Mouse (Mus musculus): ENCODE measurements around the gene Efcab7.

DNA sequence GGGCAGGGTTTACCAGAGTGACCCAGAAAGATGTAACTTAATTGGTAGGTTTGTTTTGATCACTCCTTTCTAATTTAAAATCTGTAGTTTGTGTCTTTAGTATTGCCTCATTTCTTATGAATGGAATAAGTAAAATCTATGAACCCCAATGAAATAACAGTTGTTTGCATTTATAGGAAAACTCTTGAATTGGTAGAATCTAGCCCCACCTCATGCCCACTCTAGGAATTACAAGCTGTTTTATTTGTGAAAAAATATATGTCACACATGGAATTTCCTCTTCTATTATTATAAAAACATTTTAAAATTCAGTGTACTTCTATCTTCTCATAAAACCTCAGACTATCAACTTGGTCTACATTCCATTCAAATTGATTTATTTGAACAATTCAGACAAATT lies 52.9 kb downstream of the Efcab7 start:
- no peak for TF ChIP-seq CTCF (IDR thresholded peaks at IDR 0.05; ENCODE audit: control insufficient read depth, insufficient read depth, insufficient read length)
- TF ChIP-seq USF1 (IDR thresholded peaks at IDR 0.05; ENCODE audit: low read depth): no peak
- TF ChIP-seq MYOD1 (IDR thresholded peaks at IDR 0.05; ENCODE audit: control insufficient read depth, insufficient read length, low read depth): no peak
- no peak for TF ChIP-seq MAX (IDR thresholded peaks at IDR 0.05)
- no peak for TF ChIP-seq FOSL1 (IDR thresholded peaks at IDR 0.05; ENCODE audit: insufficient read depth, low read length, poor library complexity, severe bottlenecking)

Data from C2C12 (cell line).